Mouse (Mus musculus): ENCODE results near the gene Snrpd3. TPM values are rescaled to one million over a fixed set of nuclear protein-coding genes. Genes with fewer than 3 reads are reported as not detected.
"Not testable (repeated sequence)": the region's sequence is repeated elsewhere in the genome, so short reads cannot be mapped to it uniquely, and the experiment has no call there.

Snrpd3 gene
- polyA plus RNA-seq, 1 experiment, result not detected

- peak within 1 kb of the TSS; percentile 87 for H3K27ac ChIP-seq (ENCODE audit: insufficient read depth, low read depth, low read length)
- WGBS, result under 1% methylated on average over 20 of the region's 20 CpGs
- TF ChIP-seq CTCF (IDR thresholded peaks at IDR 0.05; ENCODE audit: insufficient read depth, low read depth, low read length) (no peak), POLR2A (IDR thresholded peaks at IDR 0.05; ENCODE audit: insufficient read depth, low read depth, low read length) (peak; percentile 52; the same call in 1 of the 2 replicates)
- peaks cover 4% of the 10 kb centered on the region; the same call in 1 of the 2 replicates for H3K4me1 ChIP-seq (ENCODE audit: control insufficient read depth, insufficient read depth, low read length)
- peak within 1 kb of the TSS; percentile 83 for H3K4me3 ChIP-seq (ENCODE audit: insufficient read depth, low read depth, low read length)
Measured at GRCm38 (mm10) chr10:75517758-75518143, 400 bp downstream of the Snrpd3 start, which contains the start of gene Gucd1. Gene Gucd1 (minus strand): TSS chr10:75517972.

GRCm38 (mm10) chr10:75520581-75520980 is 3.2 kb downstream of the Snrpd3 start:
- no peak for TF ChIP-seq CTCF (IDR thresholded peaks at IDR 0.05; ENCODE audit: insufficient read depth, low read depth, low read length)
- WGBS, result 89% methylated on average over 5 of the region's 5 CpGs
- no peak overlapping the region for H3K4me3 ChIP-seq (ENCODE audit: insufficient read depth, low read depth, low read length)
- H3K27ac ChIP-seq (ENCODE audit: insufficient read depth, low read depth, low read length), result no peak overlapping the region
- H3K4me1 ChIP-seq (ENCODE audit: control insufficient read depth, insufficient read depth, low read length), result peaks cover 4% of the 10 kb centered on the region; the same call in 1 of the 2 replicates

- TF ChIP-seq POLR2A (IDR thresholded peaks at IDR 0.05; ENCODE audit: insufficient read depth, low read depth, low read length) (no peak), CTCF (IDR thresholded peaks at IDR 0.05; ENCODE audit: insufficient read depth, low read depth, low read length) (no peak)
- Histone ChIP-seq H3K4me1 (ENCODE audit: control insufficient read depth, insufficient read depth, low read length) (peaks cover 4% of the 10 kb centered on the region; the same call in 1 of the 2 replicates), H3K27ac (ENCODE audit: insufficient read depth, low read depth, low read length) (no peak overlapping the region), H3K4me3 (ENCODE audit: insufficient read depth, low read depth, low read length) (no peak overlapping the region)
- WGBS, result 69% methylated on average over 4 of the region's 4 CpGs
Measured at GRCm38 (mm10) chr10:75521643-75522042, 4.3 kb downstream of the Snrpd3 start.

GRCm38 (mm10) chr10:75525450-75525849 is 8.1 kb downstream of the Snrpd3 start:
- not testable (repeated sequence) for H3K4me1 ChIP-seq (ENCODE audit: control insufficient read depth, insufficient read depth, low read length); H3K27ac ChIP-seq (ENCODE audit: insufficient read depth, low read depth, low read length); H3K4me3 ChIP-seq (ENCODE audit: insufficient read depth, low read depth, low read length)
- WGBS, result 86% methylated on average over 9 of the region's 9 CpGs

GRCm38 (mm10) chr10:75530322-75530721 is 13.0 kb downstream of the Snrpd3 start:
- no peaks in the 10 kb centered on the region for H3K4me1 ChIP-seq (ENCODE audit: control insufficient read depth, insufficient read depth, low read length)
- TF ChIP-seq CTCF (IDR thresholded peaks at IDR 0.05; ENCODE audit: insufficient read depth, low read depth, low read length), result no peak
- TF ChIP-seq POLR2A (IDR thresholded peaks at IDR 0.05; ENCODE audit: insufficient read depth, low read depth, low read length), result no peak
- WGBS, result 83% methylated on average over 2 of the region's 2 CpGs
- H3K4me3 ChIP-seq (ENCODE audit: insufficient read depth, low read depth, low read length), result no peak overlapping the region
- no peak overlapping the region for H3K27ac ChIP-seq (ENCODE audit: insufficient read depth, low read depth, low read length)

GRCm38 (mm10) chr10:75531532-75532090 is 14.3 kb downstream of the Snrpd3 start:
- TF ChIP-seq CTCF (IDR thresholded peaks at IDR 0.05; ENCODE audit: insufficient read depth, low read depth, low read length) (no peak), POLR2A (IDR thresholded peaks at IDR 0.05; ENCODE audit: insufficient read depth, low read depth, low read length) (no peak)
- Histone ChIP-seq H3K27ac (ENCODE audit: insufficient read depth, low read depth, low read length) (no peak overlapping the region), H3K4me3 (ENCODE audit: insufficient read depth, low read depth, low read length) (no peak overlapping the region), H3K4me1 (ENCODE audit: control insufficient read depth, insufficient read depth, low read length) (no peaks in the 10 kb centered on the region)
- 88% methylated on average over 9 of the region's 9 CpGs for whole genome bisulfite sequencing

GRCm38 (mm10) chr10:75534216-75534615 is 16.9 kb downstream of the Snrpd3 start:
- 88% methylated on average over 8 of the region's 8 CpGs for WGBS
- Histone ChIP-seq H3K27ac (ENCODE audit: insufficient read depth, low read depth, low read length) (no peak overlapping the region), H3K4me1 (ENCODE audit: control insufficient read depth, insufficient read depth, low read length) (no peaks in the 10 kb centered on the region), H3K4me3 (ENCODE audit: insufficient read depth, low read depth, low read length) (no peak overlapping the region)
- TF ChIP-seq CTCF (IDR thresholded peaks at IDR 0.05; ENCODE audit: insufficient read depth, low read depth, low read length), result no peak
- TF ChIP-seq POLR2A (IDR thresholded peaks at IDR 0.05; ENCODE audit: insufficient read depth, low read depth, low read length), result no peak

- no peak overlapping the region for H3K4me3 ChIP-seq (ENCODE audit: insufficient read depth, low read depth, low read length)
- TF ChIP-seq POLR2A (IDR thresholded peaks at IDR 0.05; ENCODE audit: insufficient read depth, low read depth, low read length) (no peak), CTCF (IDR thresholded peaks at IDR 0.05; ENCODE audit: insufficient read depth, low read depth, low read length) (no peak)
- no peaks in the 10 kb centered on the region for H3K4me1 ChIP-seq (ENCODE audit: control insufficient read depth, insufficient read depth, low read length)
- 61% methylated on average over 8 of the region's 8 CpGs for whole genome bisulfite sequencing
- no peak overlapping the region for H3K27ac ChIP-seq (ENCODE audit: insufficient read depth, low read depth, low read length)
Measured at GRCm38 (mm10) chr10:75534934-75535333, 17.6 kb downstream of the Snrpd3 start.

- WGBS, result 63% methylated on average over 2 of the region's 2 CpGs
- Histone ChIP-seq H3K27ac (ENCODE audit: insufficient read depth, low read depth, low read length) (no peak overlapping the region), H3K4me1 (ENCODE audit: control insufficient read depth, insufficient read depth, low read length) (no peaks in the 10 kb centered on the region), H3K4me3 (ENCODE audit: insufficient read depth, low read depth, low read length) (no peak overlapping the region)
- TF ChIP-seq CTCF (IDR thresholded peaks at IDR 0.05; ENCODE audit: insufficient read depth, low read depth, low read length) (no peak), POLR2A (IDR thresholded peaks at IDR 0.05; ENCODE audit: insufficient read depth, low read depth, low read length) (no peak)
Measured at GRCm38 (mm10) chr10:75535423-75535822, 18.1 kb downstream of the Snrpd3 start.

GRCm38 (mm10) chr10:75536123-75536522 is 18.8 kb downstream of the Snrpd3 start:
- TF ChIP-seq POLR2A (IDR thresholded peaks at IDR 0.05; ENCODE audit: insufficient read depth, low read depth, low read length) (no peak), CTCF (IDR thresholded peaks at IDR 0.05; ENCODE audit: insufficient read depth, low read depth, low read length) (no peak)
- Histone ChIP-seq H3K4me1 (ENCODE audit: control insufficient read depth, insufficient read depth, low read length) (no peaks in the 10 kb centered on the region), H3K4me3 (ENCODE audit: insufficient read depth, low read depth, low read length) (no peak overlapping the region), H3K27ac (ENCODE audit: insufficient read depth, low read depth, low read length) (no peak overlapping the region)
- WGBS, result 90% methylated on average over 5 of the region's 5 CpGs
